Mouse (Mus musculus): ENCODE data around the gene Gm28047.

- TF ChIP-seq CTCF (IDR thresholded peaks at IDR 0.05; ENCODE audit: control insufficient read depth, insufficient read depth, low read length), result no peak
- TF ChIP-seq POLR2A (IDR thresholded peaks at IDR 0.05; ENCODE audit: borderline replicate concordance, control insufficient read depth, low read depth, low read length), result no peak
These were observed 121.4 kb downstream of the Gm28047 start, which contains the start of gene Gm10337 for GRCm38 (mm10) chr15:102503447-102503846.
